Mouse (Mus musculus): ENCODE data around the gene Ppp2r1b. TPM values are rescaled to one million over a fixed set of nuclear protein-coding genes. Genes with fewer than 3 reads are reported as not detected.

The Ppp2r1b gene
- polyA plus RNA-seq, 1 experiment from 2014 or later: 120 TPM

DNA sequence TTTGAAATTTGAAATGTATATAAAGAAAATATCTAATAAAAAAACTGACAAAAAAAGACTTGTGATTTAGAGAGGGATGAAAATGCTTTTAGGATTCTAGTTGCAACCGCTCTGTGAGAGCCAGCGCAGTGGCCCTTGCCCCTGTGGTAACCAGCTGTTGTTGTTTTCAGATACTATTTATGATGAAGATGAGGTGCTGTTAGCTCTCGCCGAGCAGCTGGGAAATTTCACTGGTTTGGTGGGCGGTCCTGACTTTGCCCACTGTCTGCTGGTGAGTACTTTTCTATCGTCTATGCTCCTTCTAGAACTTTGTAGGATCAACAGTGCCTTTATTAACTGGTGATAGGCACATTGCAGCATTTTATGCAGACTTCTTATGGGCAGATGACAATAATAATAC, 13.6 kb downstream of the Ppp2r1b start:
- no peak for DNase-seq (ENCODE audit: low spot score)
- H3K36me3 ChIP-seq: peaks cover 52% of the 10 kb centered on the region
- no peaks in the 10 kb centered on the region for H3K27me3 ChIP-seq (ENCODE audit: insufficient read depth, poor library complexity, severe bottlenecking)
- no peaks in the 10 kb centered on the region for H3K9me3 ChIP-seq
- H3K4me1 ChIP-seq (replicated peaks): peaks cover 30% of the 10 kb centered on the region
- WGBS: 97% methylated on average over 6 of the region's 6 CpGs
- H3K27ac ChIP-seq: no peak overlapping the region
- no peak overlapping the region for H3K4me3 ChIP-seq

DNA sequence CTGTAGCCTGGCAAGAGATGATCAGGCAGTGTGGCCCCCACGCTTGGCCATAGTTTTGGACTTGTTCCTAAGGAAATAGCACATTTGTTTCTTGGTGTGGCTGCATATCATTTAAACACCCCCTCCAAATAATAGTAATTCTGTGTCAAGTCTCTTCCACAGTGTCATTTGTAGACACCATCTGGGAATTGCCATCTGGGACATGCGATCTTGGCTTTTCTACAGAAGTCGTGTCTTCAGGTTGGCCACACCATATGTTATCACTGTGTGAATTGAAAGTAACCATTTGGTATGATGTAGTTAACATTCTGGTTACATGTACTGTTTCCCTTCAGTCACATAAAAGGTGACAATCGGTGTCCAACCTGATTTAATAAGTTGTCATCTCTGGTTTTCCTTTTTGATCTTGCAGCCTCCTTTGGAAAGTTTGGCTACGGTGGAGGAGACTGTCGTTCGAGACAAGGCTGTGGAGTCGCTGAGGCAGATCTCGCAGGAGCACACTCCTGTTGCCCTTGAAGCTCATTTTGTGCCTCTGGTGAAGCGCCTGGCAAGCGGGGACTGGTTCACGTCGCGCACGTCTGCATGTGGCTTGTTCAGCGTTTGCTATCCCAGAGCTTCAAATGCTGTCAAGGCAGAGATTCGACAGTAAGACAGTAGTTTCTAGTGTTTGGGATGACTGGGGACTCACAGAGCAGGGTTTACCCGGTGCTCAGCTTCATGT, 16.2 kb downstream of the Ppp2r1b start:
- Histone ChIP-seq H3K4me1 (replicated peaks) (peaks cover 13% of the 10 kb centered on the region), H3K9me3 (no peaks in the 10 kb centered on the region), H3K4me3 (no peak overlapping the region), H3K36me3 (peaks cover 77% of the 10 kb centered on the region), H3K27me3 (ENCODE audit: insufficient read depth, poor library complexity, severe bottlenecking) (no peaks in the 10 kb centered on the region), H3K27ac (no peak overlapping the region)
- DNase-seq (ENCODE audit: low spot score): no peak
- 95% methylated on average over 18 of the region's 18 CpGs for WGBS

DNA sequence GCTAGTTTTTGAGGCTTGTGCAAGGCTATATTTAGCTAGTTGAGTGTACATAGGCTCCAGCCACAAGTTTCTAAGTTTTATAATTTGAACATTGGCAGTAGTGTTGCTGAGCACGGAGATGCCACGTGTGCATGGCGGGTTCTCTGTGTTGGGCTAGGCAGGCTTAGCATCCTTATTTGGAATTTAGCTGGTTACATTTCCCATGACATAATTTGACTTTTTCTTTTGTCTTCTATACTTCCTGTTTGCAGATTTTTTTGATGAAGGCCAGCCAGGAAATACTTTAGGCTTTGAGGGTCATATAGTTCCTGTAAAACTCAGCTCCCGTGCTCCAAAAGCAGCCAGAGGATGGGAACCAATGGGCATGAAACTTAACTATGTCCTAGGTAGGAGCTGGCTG, 18.7 kb downstream of the Ppp2r1b start:
- WGBS: 97% methylated on average over 4 of the region's 4 CpGs
- Histone ChIP-seq H3K4me1 (replicated peaks) (no peaks in the 10 kb centered on the region), H3K27ac (no peak overlapping the region), H3K27me3 (ENCODE audit: insufficient read depth, poor library complexity, severe bottlenecking) (no peaks in the 10 kb centered on the region), H3K9me3 (no peaks in the 10 kb centered on the region), H3K4me3 (no peak overlapping the region), H3K36me3 (peaks cover 99% of the 10 kb centered on the region)
- no peak for DNase-seq (ENCODE audit: low spot score)

DNA sequence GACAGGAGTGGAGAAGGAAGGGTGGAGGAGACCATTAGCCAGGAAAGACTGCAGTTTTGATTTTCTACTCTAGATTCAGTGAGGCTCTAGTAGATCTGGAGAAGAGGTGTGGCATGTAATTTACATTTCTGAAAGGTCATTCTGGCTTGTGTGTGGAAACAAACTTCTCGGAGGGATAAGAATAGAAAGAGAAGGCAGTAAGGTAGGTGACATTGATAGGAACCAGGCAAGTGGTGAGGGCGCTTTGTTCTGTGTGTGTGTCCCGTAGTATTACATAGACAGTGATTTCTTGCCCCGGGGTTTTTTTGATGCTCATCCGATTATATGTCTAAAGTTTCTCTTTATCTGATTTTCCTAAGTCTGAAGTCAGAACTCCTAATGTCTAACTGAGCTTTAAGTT, 19.8 kb downstream of the Ppp2r1b start:
- no peak for DNase-seq (ENCODE audit: low spot score)
- H3K4me3 ChIP-seq: no peak overlapping the region
- no peaks in the 10 kb centered on the region for H3K4me1 ChIP-seq (replicated peaks)
- no peaks in the 10 kb centered on the region for H3K27me3 ChIP-seq (ENCODE audit: insufficient read depth, poor library complexity, severe bottlenecking)
- peaks cover 98% of the 10 kb centered on the region for H3K36me3 ChIP-seq
- WGBS: 94% methylated on average over 5 of the region's 5 CpGs
- H3K9me3 ChIP-seq: no peaks in the 10 kb centered on the region
- H3K27ac ChIP-seq: no peak overlapping the region

DNA sequence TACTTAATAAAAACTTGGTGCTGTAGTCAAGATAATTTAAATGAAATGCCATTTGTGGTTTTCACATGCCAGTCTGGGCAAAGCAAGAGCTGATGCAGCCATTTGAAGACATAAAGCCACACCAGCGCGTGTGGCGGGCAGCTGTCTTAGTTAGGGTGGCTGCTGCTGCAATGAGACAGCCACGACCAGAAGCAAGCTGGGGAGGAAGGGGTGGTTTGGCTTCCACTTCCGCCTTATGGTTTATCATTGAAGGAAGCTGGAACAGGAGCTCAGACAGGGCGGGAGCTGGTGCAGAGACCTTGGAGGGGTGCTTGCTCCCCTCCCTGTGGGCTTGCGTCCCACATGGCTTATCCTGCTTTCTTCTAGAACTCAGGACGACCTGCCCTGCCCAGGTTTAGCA, 20.7 kb downstream of the Ppp2r1b start:
- no peak for DNase-seq (ENCODE audit: low spot score)
- H3K4me3 ChIP-seq: no peak overlapping the region
- no peaks in the 10 kb centered on the region for H3K27me3 ChIP-seq (ENCODE audit: insufficient read depth, poor library complexity, severe bottlenecking)
- no peaks in the 10 kb centered on the region for H3K9me3 ChIP-seq
- H3K36me3 ChIP-seq: peaks cover 98% of the 10 kb centered on the region
- no peak overlapping the region for H3K27ac ChIP-seq
- 92% methylated on average over 8 of the region's 8 CpGs for WGBS
- no peaks in the 10 kb centered on the region for H3K4me1 ChIP-seq (replicated peaks)

DNA sequence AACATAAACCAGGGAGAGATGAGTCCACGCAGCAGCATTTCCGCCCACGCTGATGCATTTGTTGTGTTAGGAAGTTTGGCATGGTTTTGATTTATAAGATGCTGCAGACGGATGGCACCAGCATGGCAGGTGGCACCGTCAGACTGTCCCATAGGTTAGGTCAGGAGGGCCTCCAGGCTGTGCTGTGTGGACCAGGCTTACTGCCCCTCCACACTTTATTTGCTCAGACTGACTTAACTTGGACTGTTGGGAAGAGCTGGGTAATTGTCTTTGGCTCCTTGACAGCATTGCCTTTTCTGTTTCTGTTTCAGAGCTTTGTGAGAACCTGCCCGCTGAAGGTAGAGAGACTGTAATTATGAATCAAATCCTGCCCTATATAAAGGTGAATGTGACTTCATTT, 21.9 kb downstream of the Ppp2r1b start:
- WGBS: 95% methylated on average over 6 of the region's 6 CpGs
- Histone ChIP-seq H3K27ac (no peak overlapping the region), H3K4me3 (no peak overlapping the region), H3K36me3 (peaks cover 92% of the 10 kb centered on the region), H3K4me1 (replicated peaks) (no peaks in the 10 kb centered on the region), H3K27me3 (ENCODE audit: insufficient read depth, poor library complexity, severe bottlenecking) (no peaks in the 10 kb centered on the region), H3K9me3 (no peaks in the 10 kb centered on the region)
- no peak for DNase-seq (ENCODE audit: low spot score)

DNA sequence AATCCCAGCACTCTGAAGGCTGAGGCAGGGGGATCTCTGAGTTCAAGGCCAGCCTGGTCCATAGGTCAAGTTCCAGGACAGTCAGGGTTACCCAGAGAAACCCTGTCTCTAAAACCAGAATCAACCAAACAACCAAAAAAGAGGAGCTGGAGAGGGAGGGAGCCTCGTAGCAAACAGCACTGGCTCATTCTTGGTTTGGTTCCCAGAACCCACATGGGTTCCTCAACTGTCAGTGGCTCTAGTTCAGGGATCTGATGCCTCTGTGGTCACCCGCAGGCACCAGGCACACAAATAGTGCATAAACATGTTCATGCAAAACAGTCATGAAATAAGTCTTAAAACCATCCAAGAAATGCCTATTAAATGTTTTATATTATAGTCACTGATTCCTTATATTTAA, 23.1 kb downstream of the Ppp2r1b start:
- H3K9me3 ChIP-seq: no peaks in the 10 kb centered on the region
- no peaks in the 10 kb centered on the region for H3K4me1 ChIP-seq (replicated peaks)
- no peaks in the 10 kb centered on the region for H3K27me3 ChIP-seq (ENCODE audit: insufficient read depth, poor library complexity, severe bottlenecking)
- H3K4me3 ChIP-seq: no peak overlapping the region
- peaks cover 92% of the 10 kb centered on the region for H3K36me3 ChIP-seq
- 99% methylated on average over 2 of the region's 2 CpGs for WGBS
- H3K27ac ChIP-seq: no peak overlapping the region
- DNase-seq (ENCODE audit: low spot score): no peak

DNA sequence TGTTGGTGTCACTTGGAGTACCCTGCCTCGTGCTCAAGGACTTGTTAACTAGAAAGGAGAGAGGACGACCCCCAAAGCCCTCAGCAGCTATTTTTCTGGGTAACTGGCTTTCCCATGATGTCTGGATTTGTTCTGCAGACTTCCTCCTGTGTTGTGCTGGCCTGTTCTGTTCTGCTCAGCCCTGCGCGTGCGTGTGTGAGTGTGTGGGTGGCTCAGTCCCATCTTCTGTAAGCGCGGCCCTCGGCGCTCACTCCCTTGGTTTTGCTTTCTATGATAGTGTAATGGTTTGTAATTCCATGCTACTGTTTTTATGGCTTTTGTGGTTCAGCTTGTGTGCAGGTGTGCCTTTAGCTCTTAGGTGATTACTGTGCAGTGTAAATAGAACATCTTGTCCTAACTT, 28.1 kb downstream of the Ppp2r1b start:
- Histone ChIP-seq H3K36me3 (peaks cover 93% of the 10 kb centered on the region), H3K27ac (no peak overlapping the region), H3K4me3 (no peak overlapping the region), H3K9me3 (no peaks in the 10 kb centered on the region), H3K4me1 (replicated peaks) (no peaks in the 10 kb centered on the region), H3K27me3 (ENCODE audit: insufficient read depth, poor library complexity, severe bottlenecking) (no peaks in the 10 kb centered on the region)
- WGBS: 95% methylated on average over 9 of the region's 9 CpGs
- DNase-seq (ENCODE audit: low spot score): no peak

DNA sequence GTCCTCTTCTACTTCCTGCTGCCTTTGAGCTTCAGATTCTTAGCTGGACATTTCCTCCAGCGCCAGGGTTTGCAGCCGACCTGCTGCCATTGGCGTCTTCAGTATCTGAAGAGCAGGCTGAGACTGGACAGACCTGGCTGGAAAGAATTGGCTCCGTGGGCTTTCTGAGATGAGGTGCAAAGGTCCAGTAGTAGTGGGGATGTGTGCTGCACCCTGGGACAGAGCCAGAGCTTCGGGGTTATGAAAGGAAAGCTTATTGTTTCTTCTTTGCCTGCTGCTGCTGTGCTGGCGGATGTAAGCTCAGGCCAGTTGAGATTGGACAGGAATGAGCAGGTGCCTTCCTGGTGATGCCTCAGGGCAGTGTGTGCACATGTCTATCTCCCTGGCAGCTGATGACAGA, 28.9 kb downstream of the Ppp2r1b start:
- no peaks in the 10 kb centered on the region for H3K27me3 ChIP-seq (ENCODE audit: insufficient read depth, poor library complexity, severe bottlenecking)
- no peaks in the 10 kb centered on the region for H3K9me3 ChIP-seq
- H3K36me3 ChIP-seq: peaks cover 93% of the 10 kb centered on the region
- H3K4me1 ChIP-seq (replicated peaks): no peaks in the 10 kb centered on the region
- no peak for DNase-seq (ENCODE audit: low spot score)
- WGBS: 92% methylated on average over 6 of the region's 6 CpGs
- H3K27ac ChIP-seq: no peak overlapping the region
- H3K4me3 ChIP-seq: no peak overlapping the region

DNA sequence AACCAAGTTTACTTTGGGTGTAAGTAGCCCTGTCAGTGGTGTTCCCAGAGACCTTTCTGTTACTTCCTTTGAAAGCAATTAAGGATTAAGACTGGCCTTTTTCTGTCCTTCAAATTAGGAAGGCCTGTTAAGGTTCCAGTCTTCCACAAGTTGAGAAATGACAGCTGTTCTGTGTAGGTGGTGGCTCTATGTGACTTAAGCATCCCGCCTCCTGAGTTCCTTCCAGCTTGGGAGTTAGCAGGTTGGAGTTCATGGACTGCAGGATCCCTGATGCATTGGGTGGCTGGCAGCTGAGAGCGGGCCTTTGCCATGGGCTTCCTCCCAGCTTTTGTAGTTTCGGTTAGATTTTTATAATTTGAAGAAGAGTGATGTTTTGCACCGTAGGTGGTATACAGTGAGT, 30.4 kb downstream of the Ppp2r1b start:
- H3K27ac ChIP-seq: no peak overlapping the region
- no peaks in the 10 kb centered on the region for H3K27me3 ChIP-seq (ENCODE audit: insufficient read depth, poor library complexity, severe bottlenecking)
- DNase-seq (ENCODE audit: low spot score): no peak
- H3K36me3 ChIP-seq: peaks cover 94% of the 10 kb centered on the region
- no peaks in the 10 kb centered on the region for H3K4me1 ChIP-seq (replicated peaks)
- 96% methylated on average over 4 of the region's 4 CpGs for WGBS
- no peaks in the 10 kb centered on the region for H3K9me3 ChIP-seq
- H3K4me3 ChIP-seq: no peak overlapping the region

DNA sequence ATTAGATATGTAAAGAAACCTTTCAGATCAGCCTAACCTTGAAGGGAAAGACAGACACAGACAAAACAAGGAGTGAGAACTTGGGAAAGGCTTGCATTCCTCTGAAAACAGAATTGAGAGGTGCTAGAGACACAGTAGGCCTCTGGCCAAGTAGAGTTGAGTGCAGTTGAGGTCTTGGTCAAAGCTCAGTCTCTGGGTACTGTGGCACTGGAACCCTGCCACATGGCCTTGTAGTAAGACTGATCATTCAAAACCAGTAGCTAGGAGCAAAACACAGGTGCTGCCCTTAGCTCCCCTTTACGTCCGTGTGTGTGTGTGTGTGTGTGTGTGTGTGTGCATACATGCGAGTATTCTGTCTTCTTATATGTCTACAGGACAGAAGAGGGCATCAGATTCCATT, 31.2 kb downstream of the Ppp2r1b start:
- Histone ChIP-seq H3K36me3 (peaks cover 94% of the 10 kb centered on the region), H3K4me1 (replicated peaks) (no peaks in the 10 kb centered on the region)
- WGBS: 97% methylated on average over 3 of the region's 3 CpGs

DNA sequence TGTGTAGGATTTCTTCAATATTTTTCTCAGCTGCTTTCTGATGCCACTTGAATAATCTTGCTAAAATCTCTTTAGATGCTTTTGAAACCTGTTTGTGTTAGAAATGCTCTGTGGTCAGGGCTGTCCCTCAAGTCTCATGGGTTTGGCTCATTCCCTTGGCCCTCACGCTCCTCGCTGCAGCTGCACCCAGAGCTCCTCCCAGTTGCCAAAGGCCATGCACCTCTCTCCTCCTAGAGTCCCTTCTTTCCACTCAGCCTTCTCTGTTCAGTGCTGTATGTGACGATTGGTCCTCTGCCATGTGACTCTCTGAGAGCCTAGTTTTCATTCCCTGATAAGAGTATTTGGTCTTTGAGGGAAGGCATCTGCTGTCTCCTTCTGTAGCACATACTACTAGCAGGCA, 32.3 kb downstream of the Ppp2r1b start:
- no peaks in the 10 kb centered on the region for H3K27me3 ChIP-seq (ENCODE audit: insufficient read depth, poor library complexity, severe bottlenecking)
- H3K27ac ChIP-seq: no peak overlapping the region
- WGBS: 88% methylated on average over 3 of the region's 3 CpGs
- no peaks in the 10 kb centered on the region for H3K9me3 ChIP-seq
- no peak overlapping the region for H3K4me3 ChIP-seq
- no peak for DNase-seq (ENCODE audit: low spot score)
- no peaks in the 10 kb centered on the region for H3K4me1 ChIP-seq (replicated peaks)
- peaks cover 100% of the 10 kb centered on the region for H3K36me3 ChIP-seq

More for the DNA sequence above, 31.2 kb downstream of the Ppp2r1b start:
- H3K27me3 ChIP-seq (ENCODE audit: insufficient read depth, poor library complexity, severe bottlenecking): no peaks in the 10 kb centered on the region
- H3K9me3 ChIP-seq: no peaks in the 10 kb centered on the region
- DNase-seq (ENCODE audit: low spot score): no peak
- no peak overlapping the region for H3K4me3 ChIP-seq
- H3K27ac ChIP-seq: no peak overlapping the region

DNA sequence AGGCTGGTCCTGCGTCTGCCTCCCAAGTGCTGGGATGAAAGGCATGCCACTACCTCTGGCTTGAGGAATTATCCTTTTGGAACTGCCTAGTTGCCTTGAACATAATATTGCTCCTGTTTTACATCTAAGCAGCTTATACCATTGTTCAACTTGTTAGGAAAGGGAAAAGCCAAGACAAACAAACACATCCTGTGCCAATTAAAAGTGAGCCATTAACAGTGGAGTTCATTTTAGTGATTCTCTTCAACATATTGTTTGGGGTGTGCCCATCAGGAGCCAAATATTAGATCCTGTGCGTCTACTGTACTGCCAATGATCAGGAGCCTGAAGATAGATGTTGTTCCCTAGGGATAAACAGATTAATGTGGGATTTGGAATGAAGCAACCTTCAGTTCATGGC, 37.1 kb downstream of the Ppp2r1b start:
- no peaks in the 10 kb centered on the region for H3K27me3 ChIP-seq (ENCODE audit: insufficient read depth, poor library complexity, severe bottlenecking)
- no peak for DNase-seq (ENCODE audit: low spot score)
- peaks cover under 1% of the 10 kb centered on the region; the same call in 1 of the 2 replicates for H3K4me1 ChIP-seq (replicated peaks)
- H3K4me3 ChIP-seq: no peak overlapping the region
- H3K36me3 ChIP-seq: peaks cover 93% of the 10 kb centered on the region
- WGBS: 93% methylated on average over 2 of the region's 2 CpGs
- no peak overlapping the region for H3K27ac ChIP-seq
- no peaks in the 10 kb centered on the region for H3K9me3 ChIP-seq

DNA sequence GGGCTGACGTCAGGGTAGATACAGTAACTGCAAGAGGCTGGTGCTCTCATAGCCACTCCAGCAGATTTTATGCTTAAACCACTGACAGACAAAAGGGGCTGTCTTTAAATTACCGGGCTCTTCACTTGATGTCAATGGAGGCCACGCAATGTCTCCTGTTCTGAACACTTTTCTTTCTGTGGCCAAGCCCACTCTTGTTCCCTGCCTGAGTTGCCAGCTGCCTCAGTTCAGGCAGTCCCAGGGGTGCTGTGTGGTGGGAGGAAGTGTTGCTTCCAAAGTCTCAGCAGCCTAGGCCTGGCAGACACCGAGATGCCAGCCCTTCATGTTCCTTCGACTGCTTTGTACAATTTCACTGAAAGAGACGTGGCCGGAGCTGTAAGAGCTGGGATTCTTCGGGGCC, 39.0 kb downstream of the Ppp2r1b start:
- H3K4me1 ChIP-seq (replicated peaks): peaks cover 12% of the 10 kb centered on the region
- no peaks in the 10 kb centered on the region for H3K9me3 ChIP-seq
- DNase-seq (ENCODE audit: low spot score): no peak
- H3K36me3 ChIP-seq: peaks cover 76% of the 10 kb centered on the region
- WGBS: 83% methylated on average over 8 of the region's 8 CpGs
- H3K27ac ChIP-seq: no peak overlapping the region; the same call in 1 of the 2 replicates
- no peaks in the 10 kb centered on the region for H3K27me3 ChIP-seq (ENCODE audit: insufficient read depth, poor library complexity, severe bottlenecking)
- H3K4me3 ChIP-seq: no peak overlapping the region

Measured in hindbrain, embryonic 10.5 days (tissue).